17 mouse cellular contexts compared by ENCODE assay signal in genomic region chr2:25709791-25710190, GRCm38 (mm10). TPM values are rescaled to one million over a fixed set of nuclear protein-coding genes. Genes with fewer than 3 reads are reported as not detected.
"Had no signal": no experiment of that assay in that cellular context is flagged by ENCODE, and none has a peak within 500 bp of the region (broad histone marks: within the 10 kb centered on the region; RNA-seq: fewer than 3 reads in every experiment).

No protein-coding gene starts in this region.

RNA-seq across cellular contexts. Expression of gene Obp2a, which starts 9.9 kb away (rescaled TPM):
- total RNA-seq: megakaryocyte, adult 5-6 weeks; megakaryocyte-erythroid progenitor cell, adult 5-6 weeks had no signal
- polyA plus RNA-seq: liver, embryonic 16.5 days; lung, embryonic 14.5 days; lung, embryonic 16.5 days; midbrain, embryonic 10.5 days; midbrain, embryonic 12.5 days; midbrain, embryonic 14.5 days; midbrain, embryonic 16.5 days; myocyte; neural tube, embryonic 11.5 days; neural tube, embryonic 13.5 days; neural tube, embryonic 15.5 days; small intestine, adult 2 months; stomach, embryonic 14.5 days; stomach, embryonic 16.5 days had no signal

RNA-seq across cellular contexts. Expression of gene Obp2b, which starts 27.0 kb away (rescaled TPM):
- total RNA-seq: megakaryocyte, adult 5-6 weeks; megakaryocyte-erythroid progenitor cell, adult 5-6 weeks had no signal
- polyA plus RNA-seq: liver, embryonic 16.5 days; lung, embryonic 14.5 days; lung, embryonic 16.5 days; midbrain, embryonic 10.5 days; midbrain, embryonic 12.5 days; midbrain, embryonic 14.5 days; midbrain, embryonic 16.5 days; myocyte; neural tube, embryonic 11.5 days; neural tube, embryonic 13.5 days; neural tube, embryonic 15.5 days; small intestine, adult 2 months; stomach, embryonic 14.5 days; stomach, embryonic 16.5 days; thymus, postnatal 0 days had no signal

RNA-seq across cellular contexts. Expression of gene Lcn10, which starts 27.3 kb away (rescaled TPM):
- total RNA-seq: megakaryocyte, adult 5-6 weeks; megakaryocyte-erythroid progenitor cell, adult 5-6 weeks had no signal
- polyA plus RNA-seq: liver, embryonic 16.5 days; lung, embryonic 14.5 days; lung, embryonic 16.5 days; midbrain, embryonic 10.5 days; midbrain, embryonic 12.5 days; midbrain, embryonic 14.5 days; midbrain, embryonic 16.5 days; myocyte; neural tube, embryonic 11.5 days; neural tube, embryonic 13.5 days; neural tube, embryonic 15.5 days; small intestine, adult 2 months; stomach, embryonic 14.5 days; stomach, embryonic 16.5 days had no signal

RNA-seq across cellular contexts. Expression of gene Lcn6, which starts 33.2 kb away (rescaled TPM):
- total RNA-seq: megakaryocyte, adult 5-6 weeks; megakaryocyte-erythroid progenitor cell, adult 5-6 weeks had no signal
- polyA plus RNA-seq: liver, embryonic 16.5 days; lung, embryonic 14.5 days; lung, embryonic 16.5 days; midbrain, embryonic 10.5 days; midbrain, embryonic 12.5 days; midbrain, embryonic 14.5 days; midbrain, embryonic 16.5 days; myocyte; neural tube, embryonic 11.5 days; neural tube, embryonic 13.5 days; neural tube, embryonic 15.5 days; small intestine, adult 2 months; stomach, embryonic 14.5 days; stomach, embryonic 16.5 days; thymus, postnatal 0 days had no signal
